Mouse (Mus musculus) lung, postnatal 0 days (tissue): ENCODE data around the gene Tmem144. TPM values are rescaled to one million over a fixed set of nuclear protein-coding genes. Genes with fewer than 3 reads are reported as not detected.

ENCODE experiments used
- ATAC-seq: fragments of 200-750 bp; cut with Nextera tagmentation; 2 replicates; pipeline ENCODE4 v1.8.0; 2017; ENCODE audit warnings: moderate library complexity
- DNase-seq: peaks from one replicate; pipeline ENCODE4 v3.0.0-alpha.2; 2016; ENCODE audit warnings: low spot score
- H3K27ac ChIP-seq: fragments of 300-500 bp; sonication (generic); 2 replicates; pipeline ENCODE4 v1.5.1; 2014; ENCODE audit warnings: antibody characterized with exemption, mild to moderate bottlenecking, low read length, mixed read lengths
- H3K27me3 ChIP-seq: fragments of 300-500 bp; sonication (generic); replicated peaks from 2 replicates; pipeline ENCODE4 v1.6.1; 2014; ENCODE audit warnings: low read length, mixed read lengths; ENCODE audit not compliant: insufficient read depth
- H3K36me3 ChIP-seq: fragments of 300-500 bp; sonication (generic); 2 replicates; pipeline ENCODE4 v1.6.1; 2014; ENCODE audit warnings: low read length, mixed read lengths; ENCODE audit not compliant: insufficient read depth
- H3K4me1 ChIP-seq: fragments of 300-500 bp; sonication (generic); 2 replicates; pipeline ENCODE4 v1.6.1; 2014; ENCODE audit warnings: antibody characterized with exemption, low read depth, low read length, mixed read lengths; ENCODE audit not compliant: insufficient read depth
- H3K4me2 ChIP-seq: fragments of 300-500 bp; sonication (generic); replicated peaks from 2 replicates; pipeline ENCODE4 v1.6.1; 2014; ENCODE audit warnings: low read depth, mild to moderate bottlenecking, low read length, moderate library complexity, mixed read lengths
- H3K4me3 ChIP-seq: fragments of 300-500 bp; sonication (generic); 2 replicates; pipeline ENCODE4 v1.5.1; 2014; ENCODE audit warnings: low read depth, low read length
- H3K9ac ChIP-seq: fragments of 300-500 bp; sonication (generic); replicated peaks from 2 replicates; pipeline ENCODE4 v1.6.1; 2014; ENCODE audit warnings: low read depth, mild to moderate bottlenecking
- H3K9me3 ChIP-seq: fragments of 300-500 bp; sonication (generic); 2 replicates; pipeline ENCODE4 v1.6.1; 2016; ENCODE audit warnings: low read length, mixed read lengths
- CTCF ChIP-seq: IDR thresholded peaks from 2 replicates; pipeline ENCODE4 v1.5.1; 2016; ENCODE audit warnings: antibody characterized with exemption, mild to moderate bottlenecking
- EP300 ChIP-seq: IDR thresholded peaks from 2 replicates; pipeline ENCODE4 v1.6.1; 2016; ENCODE audit warnings: antibody characterized with exemption, mild to moderate bottlenecking, control low read depth
- WGBS: fragments of 180-500 bp; shearing (Covaris S2); extraction: QIAGEN DNeasy Blood & Tissue Kit; methylation state at CpG from one replicate; pipeline ENCODE4 v1.1.7; 2014; 5-methylcytosine and 5-hydroxymethylcytosine counted together
- polyA plus RNA-seq: library from polyadenylated mRNA; unstranded; fragments of >200 nt; fragmentation: Nextera tagmentation; extraction: Ambion mirVana; gene quantifications from 2 replicates; pipeline ENCODE4 v1.2.1, GENCODE M21; 2015

The Tmem144 gene
- polyA plus RNA-seq, 1 experiment from 2014 or later, result 4.4 TPM

GRCm38 (mm10) chr3:79875471-79875870 is 22.9 kb upstream of the Tmem144 start:
- TF ChIP-seq CTCF (no peak), EP300 (no peak)
- no peak overlapping the region for H3K4me3 ChIP-seq
- H3K9ac ChIP-seq, result no peak overlapping the region
- WGBS, result 89% methylated on average over 5 of the region's 5 CpGs
- ATAC-seq, result no peak
- H3K4me2 ChIP-seq, result no peak overlapping the region
- H3K27me3 ChIP-seq, result no peaks in the 10 kb centered on the region
- H3K4me1 ChIP-seq, result no peaks in the 10 kb centered on the region
- no peaks in the 10 kb centered on the region for H3K9me3 ChIP-seq
- H3K36me3 ChIP-seq, result no peaks in the 10 kb centered on the region
- DNase-seq, result no peak
- H3K27ac ChIP-seq, result no peak overlapping the region

- TF ChIP-seq EP300 (no peak), CTCF (no peak)
- Histone ChIP-seq H3K27ac (no peak overlapping the region), H3K27me3 (no peaks in the 10 kb centered on the region), H3K4me1 (no peaks in the 10 kb centered on the region), H3K4me3 (no peak overlapping the region), H3K4me2 (no peak overlapping the region), H3K9me3 (no peaks in the 10 kb centered on the region), H3K36me3 (no peaks in the 10 kb centered on the region), H3K9ac (no peak overlapping the region)
- 67% methylated on average over 1 of the region's 1 CpGs for WGBS
- ATAC-seq, result no peak
- no peak for DNase-seq
Observed at GRCm38 (mm10) chr3:79867121-79867709, 14.6 kb upstream of the Tmem144 start.

GRCm38 (mm10) chr3:79866526-79866925 is 14.0 kb upstream of the Tmem144 start:
- H3K27ac ChIP-seq, result no peak overlapping the region
- WGBS, result 85% methylated on average over 9 of the region's 9 CpGs
- no peak for DNase-seq
- H3K27me3 ChIP-seq, result no peaks in the 10 kb centered on the region
- no peak for TF ChIP-seq CTCF
- TF ChIP-seq EP300, result no peak
- H3K36me3 ChIP-seq, result no peaks in the 10 kb centered on the region
- no peaks in the 10 kb centered on the region for H3K4me1 ChIP-seq
- H3K9me3 ChIP-seq, result no peaks in the 10 kb centered on the region
- H3K4me2 ChIP-seq, result no peak overlapping the region
- H3K4me3 ChIP-seq, result no peak overlapping the region
- ATAC-seq, result no peak
- H3K9ac ChIP-seq, result no peak overlapping the region

GRCm38 (mm10) chr3:79866089-79866488 is 13.5 kb upstream of the Tmem144 start:
- Histone ChIP-seq H3K36me3 (no peaks in the 10 kb centered on the region), H3K27me3 (no peaks in the 10 kb centered on the region), H3K4me3 (no peak overlapping the region), H3K27ac (no peak overlapping the region), H3K4me2 (no peak overlapping the region), H3K9ac (no peak overlapping the region), H3K9me3 (no peaks in the 10 kb centered on the region), H3K4me1 (no peaks in the 10 kb centered on the region)
- ATAC-seq, result no peak
- no peak for DNase-seq
- WGBS, result 81% methylated on average over 3 of the region's 3 CpGs
- TF ChIP-seq CTCF (no peak), EP300 (no peak)

- no peak overlapping the region for H3K9ac ChIP-seq
- no peak overlapping the region for H3K27ac ChIP-seq
- H3K9me3 ChIP-seq, result no peaks in the 10 kb centered on the region
- no peaks in the 10 kb centered on the region for H3K27me3 ChIP-seq
- no peak for TF ChIP-seq EP300
- TF ChIP-seq CTCF, result no peak
- 53% methylated on average over 7 of the region's 7 CpGs for WGBS
- ATAC-seq, result no peak
- H3K36me3 ChIP-seq, result no peaks in the 10 kb centered on the region
- H3K4me1 ChIP-seq, result no peaks in the 10 kb centered on the region
- H3K4me2 ChIP-seq, result no peak overlapping the region
- no peak overlapping the region for H3K4me3 ChIP-seq
- DNase-seq, result no peak
Observed at GRCm38 (mm10) chr3:79864824-79865223, 12.3 kb upstream of the Tmem144 start.

- Histone ChIP-seq H3K27me3 (no peaks in the 10 kb centered on the region), H3K9me3 (no peaks in the 10 kb centered on the region), H3K4me1 (no peaks in the 10 kb centered on the region), H3K4me3 (no peak overlapping the region), H3K36me3 (no peaks in the 10 kb centered on the region), H3K27ac (no peak overlapping the region), H3K4me2 (no peak overlapping the region), H3K9ac (no peak overlapping the region)
- 83% methylated on average over 3 of the region's 3 CpGs for WGBS
- TF ChIP-seq CTCF (no peak), EP300 (no peak)
- no peak for DNase-seq
- ATAC-seq, result no peak
Observed at GRCm38 (mm10) chr3:79858221-79858620, 5.6 kb upstream of the Tmem144 start.

- DNase-seq (no peak), ATAC-seq (no peak)
- Histone ChIP-seq H3K9ac (no peak overlapping the region), H3K27ac (no peak overlapping the region), H3K9me3 (no peaks in the 10 kb centered on the region), H3K36me3 (no peaks in the 10 kb centered on the region), H3K4me2 (no peak overlapping the region), H3K4me1 (no peaks in the 10 kb centered on the region), H3K27me3 (no peaks in the 10 kb centered on the region), H3K4me3 (no peak overlapping the region)
- TF ChIP-seq EP300, result no peak
- no peak for TF ChIP-seq CTCF
- 61% methylated on average over 5 of the region's 5 CpGs for WGBS
Observed at GRCm38 (mm10) chr3:79857780-79858179, 5.2 kb upstream of the Tmem144 start.
